Mouse (Mus musculus): ENCODE measurements at regions not wholly inside any gene's neighbourhood (a gene's known extent, or its start where the extent isn't known, plus 50 kb on each side); places are given as distances from the start of the nearest gene placed in this dataset.

GRCm38 (mm10) chr4:96895223-96895622, 110.2 kb upstream of the Gm12695 start:
- POLR2A ChIA-PET: no interaction called here
- no peak for ATAC-seq
- no peak for TF ChIP-seq CTCF (IDR thresholded peaks at IDR 0.05)
- CTCF ChIA-PET: no interaction called here
- in situ Hi-C loops (cut with MboI; ENCODE audit: low pct_unique_long_range_greater_than_20kb): no loop called here
- DNase-seq (ENCODE audit: low read depth, low spot score): no peak
- H3K27me3 ChIP-seq: no peaks in the 10 kb centered on the region

- no peak for ATAC-seq
- no peaks in the 10 kb centered on the region for H3K27me3 ChIP-seq
- no peak for TF ChIP-seq CTCF (IDR thresholded peaks at IDR 0.05)
- POLR2A ChIA-PET: no interaction called here
- CTCF ChIA-PET: interaction anchor here (1.0 kb wide), 1 partner anchor 13 kb away, joined by 4 read pairs; no protein-coding TSS in a partner anchor
- in situ Hi-C loops (cut with MboI; ENCODE audit: low pct_unique_long_range_greater_than_20kb): no loop called here
- DNase-seq (ENCODE audit: low read depth, low spot score): no peak
Measured at GRCm38 (mm10) chr4:96881077-96881476, 96.1 kb upstream of the Gm12695 start.

- H3K27me3 ChIP-seq: no peaks in the 10 kb centered on the region
- CTCF ChIA-PET: interaction anchor here (0.7 kb wide), 1 partner anchor 89 kb away, joined by 3 read pairs; no protein-coding TSS in a partner anchor
- POLR2A ChIA-PET: no interaction called here
- in situ Hi-C loops (cut with MboI; ENCODE audit: low pct_unique_long_range_greater_than_20kb): no loop called here
- TF ChIP-seq CTCF (IDR thresholded peaks at IDR 0.05): no peak
- DNase-seq (ENCODE audit: low read depth, low spot score) (no peak), ATAC-seq (no peak)
Measured at GRCm38 (mm10) chr4:96878016-96878415, 93.0 kb upstream of the Gm12695 start.

- peak; percentile 47 for TF ChIP-seq CTCF (IDR thresholded peaks at IDR 0.05)
- CTCF ChIA-PET: interaction anchor here (1.5 kb wide), 2 partner anchors 14 to 877 kb away, joined by 3 to 4 read pairs; no protein-coding TSS in a partner anchor
- ATAC-seq (no peak), DNase-seq (ENCODE audit: low read depth, low spot score) (no peak)
- POLR2A ChIA-PET: interaction anchor here (0.6 kb wide), 2 partner anchors 15 to 698 kb away, joined by 3 to 6 read pairs; no protein-coding TSS in a partner anchor
- in situ Hi-C loops (cut with MboI; ENCODE audit: low pct_unique_long_range_greater_than_20kb): no loop called here
- no peaks in the 10 kb centered on the region for H3K27me3 ChIP-seq
Measured at GRCm38 (mm10) chr4:96874644-96875043, 89.7 kb upstream of the Gm12695 start.

- DNase-seq (ENCODE audit: low read depth, low spot score) (no peak), ATAC-seq (no peak)
- ChIA-PET CTCF (no interaction called here), POLR2A (no interaction called here)
- in situ Hi-C loops (cut with MboI; ENCODE audit: low pct_unique_long_range_greater_than_20kb): no loop called here
- no peak for TF ChIP-seq CTCF (IDR thresholded peaks at IDR 0.05)
- no peaks in the 10 kb centered on the region for H3K27me3 ChIP-seq
Measured at GRCm38 (mm10) chr4:96845170-96845569, 60.2 kb upstream of the Gm12695 start.

Data from Patski (cell line).